Mouse (Mus musculus) fibroblast of lung, adult 2 months (primary cell): ENCODE results near the gene Gm20388.

Experiments used
- DNase-seq: peaks from one replicate; pipeline ENCODE4 v3.0.0-alpha.2; 2011; ENCODE audit warnings: low read depth

Gene Gm20388

GRCm38 (mm10) chr8:121598892-121599291, 1688.3 kb downstream of the Gm20388 start:
- DNase-seq: no peak

GRCm38 (mm10) chr8:121599842-121600241, 1689.2 kb downstream of the Gm20388 start:
- DNase-seq: no peak

- DNase-seq: no peak
Measured at GRCm38 (mm10) chr8:121602411-121602810, 1691.8 kb downstream of the Gm20388 start.

- DNase-seq: peak; percentile 85
Measured at GRCm38 (mm10) chr8:121602860-121603259, 1692.2 kb downstream of the Gm20388 start.

GRCm38 (mm10) chr8:121603801-121604200, 1693.2 kb downstream of the Gm20388 start:
- DNase-seq: no peak

- DNase-seq: no peak
Measured at GRCm38 (mm10) chr8:121607661-121608060, 1697.0 kb downstream of the Gm20388 start.

- no peak for DNase-seq
Measured at GRCm38 (mm10) chr8:121609251-121609650, 1698.6 kb downstream of the Gm20388 start.

GRCm38 (mm10) chr8:121609916-121610315, 1699.3 kb downstream of the Gm20388 start:
- no peak for DNase-seq

GRCm38 (mm10) chr8:121613419-121613818, 1702.8 kb downstream of the Gm20388 start:
- no peak for DNase-seq

- DNase-seq: peak; percentile 94
Measured at GRCm38 (mm10) chr8:121619401-121619995, 1708.9 kb downstream of the Gm20388 start.

- no peak for DNase-seq
Measured at GRCm38 (mm10) chr8:121620801-121621516, 1710.3 kb downstream of the Gm20388 start.

GRCm38 (mm10) chr8:121621879-121622278, 1711.2 kb downstream of the Gm20388 start:
- DNase-seq: no peak

GRCm38 (mm10) chr8:121623043-121623442, 1712.4 kb downstream of the Gm20388 start:
- DNase-seq: no peak

GRCm38 (mm10) chr8:121628681-121629080, 1718.0 kb downstream of the Gm20388 start:
- DNase-seq: no peak

GRCm38 (mm10) chr8:121631645-121632071, 1721.0 kb downstream of the Gm20388 start:
- peak; percentile 97 for DNase-seq

GRCm38 (mm10) chr8:121632401-121632800, 1721.8 kb downstream of the Gm20388 start:
- no peak for DNase-seq

- no peak for DNase-seq
Measured at GRCm38 (mm10) chr8:121635534-121635933, 1724.9 kb downstream of the Gm20388 start.

GRCm38 (mm10) chr8:121636180-121636579, 1725.5 kb downstream of the Gm20388 start:
- DNase-seq: no peak

GRCm38 (mm10) chr8:121642804-121643203, 1732.2 kb downstream of the Gm20388 start:
- no peak for DNase-seq

GRCm38 (mm10) chr8:121643384-121643783, 1732.7 kb downstream of the Gm20388 start:
- no peak for DNase-seq

- DNase-seq: no peak
Measured at GRCm38 (mm10) chr8:121647511-121648215, 1737.0 kb downstream of the Gm20388 start.

- no peak for DNase-seq
Measured at GRCm38 (mm10) chr8:121648451-121648850, 1737.8 kb downstream of the Gm20388 start.

GRCm38 (mm10) chr8:121649423-121649822, 1738.8 kb downstream of the Gm20388 start:
- no peak for DNase-seq
